Mouse (Mus musculus): ENCODE data around the gene Etv2. TPM values are rescaled to one million over a fixed set of nuclear protein-coding genes. Genes with fewer than 3 reads are reported as not detected.
A peak's percentile ranks its signal among the peaks of the same experiment; 100 is the strongest.

Gene Etv2
- polyA plus RNA-seq, 1 experiment from 2014 or later, result not detected

- Histone ChIP-seq H3K9me3 (no peaks in the 10 kb centered on the region), H3K4me3 (no peak overlapping the region), H3K4me1 (peaks cover 8% of the 10 kb centered on the region), H3K27ac (no peak overlapping the region), H3K9ac (no peak overlapping the region), H3K27me3 (no peaks in the 10 kb centered on the region), H3K36me3 (no peaks in the 10 kb centered on the region), H3K4me2 (no peak overlapping the region)
- WGBS, result 41% methylated on average over 7 of the region's 7 CpGs
- ATAC-seq (ENCODE audit: borderline replicate concordance, extremely low read depth, low FRiP score, low TSS enrichment), result no peak
Observed at GRCm38 (mm10) chr7:30610043-30610442, 25.6 kb downstream of the Etv2 start.

- no peak overlapping the region for H3K4me3 ChIP-seq
- no peak overlapping the region for H3K9ac ChIP-seq
- no peaks in the 10 kb centered on the region for H3K36me3 ChIP-seq
- H3K4me2 ChIP-seq, result no peak overlapping the region
- 46% methylated on average over 16 of the region's 16 CpGs for WGBS
- peaks cover 9% of the 10 kb centered on the region for H3K4me1 ChIP-seq
- H3K27ac ChIP-seq, result no peak overlapping the region
- no peak for ATAC-seq (ENCODE audit: borderline replicate concordance, extremely low read depth, low FRiP score, low TSS enrichment)
- no peaks in the 10 kb centered on the region for H3K9me3 ChIP-seq
- no peaks in the 10 kb centered on the region for H3K27me3 ChIP-seq
Observed at GRCm38 (mm10) chr7:30608476-30608875, 27.2 kb downstream of the Etv2 start.

GRCm38 (mm10) chr7:30607706-30608309 lies 27.8 kb downstream of the Etv2 start:
- 19% methylated on average over 8 of the region's 8 CpGs for WGBS
- no peaks in the 10 kb centered on the region for H3K9me3 ChIP-seq
- peaks cover 15% of the 10 kb centered on the region for H3K4me1 ChIP-seq
- H3K36me3 ChIP-seq, result no peaks in the 10 kb centered on the region
- no peaks in the 10 kb centered on the region for H3K27me3 ChIP-seq
- H3K4me2 ChIP-seq, result no peak overlapping the region
- no peak overlapping the region for H3K27ac ChIP-seq
- no peak overlapping the region for H3K4me3 ChIP-seq
- ATAC-seq (ENCODE audit: borderline replicate concordance, extremely low read depth, low FRiP score, low TSS enrichment), result peak; percentile 55; the same call in 1 of the 2 replicates
- H3K9ac ChIP-seq, result no peak overlapping the region

DNA sequence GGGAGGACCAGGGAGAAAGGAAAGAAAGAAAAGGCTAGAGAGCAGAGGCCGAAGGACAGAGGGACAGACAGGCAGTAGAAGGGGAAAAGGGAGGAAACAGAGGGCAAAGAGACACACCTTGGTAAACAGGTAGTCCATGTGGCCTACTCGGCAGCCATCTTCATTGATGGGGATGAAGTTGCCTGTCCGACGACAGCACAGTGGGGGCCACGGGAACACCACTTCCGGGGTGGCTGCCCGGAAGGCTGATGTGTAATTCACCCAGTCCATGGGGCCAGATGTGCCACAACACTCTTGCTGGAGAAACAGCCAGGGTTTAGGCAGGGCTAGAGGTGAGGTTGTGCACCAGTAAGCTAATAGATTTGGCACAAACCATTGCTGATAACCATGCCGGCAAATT lies 30.7 kb downstream of the Etv2 start:
- Histone ChIP-seq H3K4me1 (peaks cover 15% of the 10 kb centered on the region), H3K9ac (no peak overlapping the region), H3K27ac (no peak overlapping the region), H3K9me3 (no peaks in the 10 kb centered on the region), H3K36me3 (no peaks in the 10 kb centered on the region), H3K27me3 (no peaks in the 10 kb centered on the region), H3K4me3 (no peak overlapping the region), H3K4me2 (no peak overlapping the region)
- ATAC-seq (ENCODE audit: borderline replicate concordance, extremely low read depth, low FRiP score, low TSS enrichment), result no peak
- 82% methylated on average over 8 of the region's 8 CpGs for WGBS

- Histone ChIP-seq H3K36me3 (no peaks in the 10 kb centered on the region), H3K4me2 (no peak overlapping the region), H3K27me3 (no peaks in the 10 kb centered on the region), H3K4me1 (peaks cover 15% of the 10 kb centered on the region), H3K4me3 (no peak overlapping the region), H3K9ac (no peak overlapping the region), H3K27ac (peak overlapping the region; percentile 95; the same call in 1 of the 2 replicates), H3K9me3 (no peaks in the 10 kb centered on the region)
- no peak for ATAC-seq (ENCODE audit: borderline replicate concordance, extremely low read depth, low FRiP score, low TSS enrichment)
- WGBS, result 46% methylated on average over 8 of the region's 8 CpGs
Observed at GRCm38 (mm10) chr7:30604424-30604823, 31.2 kb downstream of the Etv2 start.

DNA sequence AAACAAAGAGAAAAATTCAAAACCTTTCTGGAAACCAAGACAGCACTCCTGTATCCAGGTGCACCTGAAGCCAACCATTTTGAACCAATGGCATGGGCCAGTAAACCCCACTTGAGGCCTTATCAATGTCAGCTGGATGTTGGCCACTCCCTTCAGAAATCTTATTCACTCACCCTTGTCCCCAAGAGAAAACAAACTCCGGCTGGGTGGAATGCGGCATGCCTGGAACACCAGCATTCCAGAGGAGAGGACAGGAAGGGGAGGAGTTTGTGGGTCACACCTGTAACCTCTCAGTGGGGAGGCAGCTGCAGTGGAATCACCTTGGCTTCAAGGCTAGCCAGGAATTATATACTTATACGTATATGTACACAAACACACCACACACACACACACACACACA lies 33.1 kb downstream of the Etv2 start:
- WGBS, result 15% methylated on average over 3 of the region's 3 CpGs
- ATAC-seq (ENCODE audit: borderline replicate concordance, extremely low read depth, low FRiP score, low TSS enrichment), result peak; percentile 49
- Histone ChIP-seq H3K4me2 (no peak overlapping the region), H3K4me3 (no peak overlapping the region), H3K9ac (no peak overlapping the region), H3K27me3 (no peaks in the 10 kb centered on the region), H3K27ac (peak overlapping the region; percentile 95), H3K9me3 (no peaks in the 10 kb centered on the region), H3K36me3 (no peaks in the 10 kb centered on the region), H3K4me1 (peaks cover 13% of the 10 kb centered on the region; the same call in 1 of the 2 replicates)

DNA sequence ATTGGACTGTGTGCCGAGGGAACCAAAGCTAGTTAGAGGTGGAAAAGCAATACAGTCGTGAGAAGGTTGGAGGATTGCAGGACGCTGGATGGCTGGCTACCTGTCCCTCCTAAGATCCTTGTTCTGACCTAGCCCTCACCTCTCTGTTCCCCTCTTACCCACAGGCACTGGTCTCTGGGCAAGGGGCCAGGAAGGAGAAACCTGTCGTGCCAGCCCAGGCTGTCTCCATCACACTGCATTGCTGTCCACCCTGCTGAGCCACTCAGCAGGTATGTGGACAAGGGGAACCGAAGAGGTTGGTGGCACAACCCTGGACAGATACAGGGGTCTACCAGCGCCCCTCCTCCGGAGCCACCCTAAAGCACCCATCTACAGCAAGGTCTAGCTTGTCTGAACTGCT lies 35.0 kb downstream of the Etv2 start:
- Histone ChIP-seq H3K27me3 (no peaks in the 10 kb centered on the region), H3K4me3 (no peak overlapping the region), H3K9ac (no peak overlapping the region), H3K36me3 (no peaks in the 10 kb centered on the region), H3K9me3 (no peaks in the 10 kb centered on the region), H3K4me1 (peaks cover 13% of the 10 kb centered on the region; the same call in 1 of the 2 replicates), H3K27ac (peak overlapping the region; percentile 95), H3K4me2 (peak overlapping the region; percentile 23)
- 48% methylated on average over 7 of the region's 7 CpGs for WGBS
- ATAC-seq (ENCODE audit: borderline replicate concordance, extremely low read depth, low FRiP score, low TSS enrichment), result peak; percentile 62

- WGBS, result 1% methylated on average over 16 of the region's 16 CpGs
- H3K4me3 ChIP-seq, result no peak overlapping the region
- peaks cover 13% of the 10 kb centered on the region; the same call in 1 of the 2 replicates for H3K4me1 ChIP-seq
- H3K27me3 ChIP-seq, result no peaks in the 10 kb centered on the region
- H3K4me2 ChIP-seq, result peak overlapping the region; percentile 23
- H3K9me3 ChIP-seq, result no peaks in the 10 kb centered on the region
- H3K27ac ChIP-seq, result peak overlapping the region; percentile 95
- peak; percentile 91 for ATAC-seq (ENCODE audit: borderline replicate concordance, extremely low read depth, low FRiP score, low TSS enrichment)
- no peak overlapping the region for H3K9ac ChIP-seq
- no peaks in the 10 kb centered on the region for H3K36me3 ChIP-seq
Observed at GRCm38 (mm10) chr7:30599933-30600353, 35.7 kb downstream of the Etv2 start.

DNA sequence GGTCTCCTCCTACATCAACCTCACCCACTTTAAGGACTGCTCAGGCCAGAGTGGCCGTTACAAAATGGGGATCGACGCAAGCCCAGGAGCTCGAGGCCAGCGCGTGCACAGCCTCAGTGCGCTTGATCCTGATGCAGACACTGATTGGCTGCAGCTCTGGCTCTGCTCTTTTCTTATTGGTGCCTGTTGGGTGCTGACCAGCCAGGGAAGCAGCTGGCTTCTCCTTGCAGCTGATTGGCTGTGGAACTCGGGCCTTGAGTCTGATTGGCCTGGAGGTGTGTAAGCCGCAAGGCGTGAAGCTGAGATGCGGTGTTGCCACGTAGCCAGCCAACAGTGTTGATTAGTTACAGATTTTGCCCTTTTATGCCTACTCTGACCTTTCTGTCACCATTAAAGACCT lies 36.9 kb downstream of the Etv2 start, which contains the start of gene Zbtb32:
Gene Zbtb32 (minus strand): TSS at position 124 of the 400 bp plus-strand sequence.
- H3K36me3 ChIP-seq, result no peaks in the 10 kb centered on the region
- H3K4me3 ChIP-seq, result peak within 1 kb of the TSS; percentile 4; the same call in 1 of the 2 replicates
- H3K4me2 ChIP-seq, result peak within 1 kb of the TSS; percentile 23; the same call in 1 of the 2 replicates
- H3K9ac ChIP-seq, result no peak within 1 kb of the TSS
- no peak for ATAC-seq (ENCODE audit: borderline replicate concordance, extremely low read depth, low FRiP score, low TSS enrichment)
- 88% methylated on average over 12 of the region's 12 CpGs for WGBS
- peaks cover 13% of the 10 kb centered on the region; the same call in 1 of the 2 replicates for H3K4me1 ChIP-seq
- H3K9me3 ChIP-seq, result no peaks in the 10 kb centered on the region
- peak within 1 kb of the TSS; percentile 95 for H3K27ac ChIP-seq
- no peaks in the 10 kb centered on the region for H3K27me3 ChIP-seq

DNA sequence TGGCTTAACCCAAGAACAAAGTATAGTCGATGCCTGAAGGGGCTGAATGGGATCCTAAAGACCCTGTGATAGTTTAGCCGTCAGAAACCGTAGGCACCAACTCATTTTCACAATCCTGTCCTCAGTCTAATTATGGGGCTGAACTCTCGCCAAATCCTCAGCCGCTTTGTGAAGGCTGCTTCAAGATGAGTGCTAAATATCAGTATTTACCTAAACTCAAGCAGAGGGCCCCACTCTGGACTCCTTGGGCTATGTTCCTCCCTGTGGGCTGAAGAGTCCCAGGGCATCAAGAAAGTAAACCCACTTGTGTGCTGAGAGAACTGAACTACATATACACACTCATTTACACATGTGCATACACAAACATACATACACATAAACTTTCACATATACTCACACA lies 38.8 kb downstream of the Etv2 start:
- Histone ChIP-seq H3K27ac (peak overlapping the region; percentile 43), H3K4me2 (no peak overlapping the region), H3K9me3 (no peaks in the 10 kb centered on the region), H3K4me3 (no peak overlapping the region), H3K4me1 (peaks cover 6% of the 10 kb centered on the region; the same call in 1 of the 2 replicates), H3K27me3 (no peaks in the 10 kb centered on the region), H3K9ac (no peak overlapping the region), H3K36me3 (no peaks in the 10 kb centered on the region)
- WGBS, result 41% methylated on average over 5 of the region's 5 CpGs
- ATAC-seq (ENCODE audit: borderline replicate concordance, extremely low read depth, low FRiP score, low TSS enrichment), result no peak

DNA sequence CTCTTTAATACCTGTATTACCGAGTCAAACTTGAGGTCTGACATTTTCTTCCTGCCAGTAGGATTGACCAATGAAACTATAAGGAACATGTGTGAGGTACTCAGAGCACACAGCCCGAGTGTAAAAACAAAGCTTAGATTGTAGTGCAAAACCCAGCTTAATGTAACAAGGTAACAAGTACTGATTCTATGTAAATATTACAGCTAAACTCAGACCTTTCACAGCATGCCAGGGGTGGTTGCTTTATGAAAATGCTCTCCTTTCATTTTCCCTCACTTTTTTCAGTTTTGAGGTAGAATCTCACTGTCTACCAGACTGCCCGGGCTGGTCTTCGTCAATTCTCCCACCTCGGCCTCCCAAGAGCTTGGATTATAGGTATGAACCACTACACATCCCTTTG lies 39.6 kb downstream of the Etv2 start:
- H3K4me2 ChIP-seq, result no peak overlapping the region
- H3K4me3 ChIP-seq, result no peak overlapping the region
- H3K4me1 ChIP-seq, result peaks cover 6% of the 10 kb centered on the region; the same call in 1 of the 2 replicates
- no peak overlapping the region for H3K9ac ChIP-seq
- no peak for ATAC-seq (ENCODE audit: borderline replicate concordance, extremely low read depth, low FRiP score, low TSS enrichment)
- H3K27me3 ChIP-seq, result no peaks in the 10 kb centered on the region
- peak overlapping the region; percentile 43 for H3K27ac ChIP-seq
- WGBS, result 59% methylated on average over 5 of the region's 5 CpGs
- no peaks in the 10 kb centered on the region for H3K9me3 ChIP-seq
- H3K36me3 ChIP-seq, result no peaks in the 10 kb centered on the region

- H3K4me3 ChIP-seq, result no peak overlapping the region
- ATAC-seq (ENCODE audit: borderline replicate concordance, extremely low read depth, low FRiP score, low TSS enrichment), result no peak
- H3K27me3 ChIP-seq, result no peaks in the 10 kb centered on the region
- WGBS, result 60% methylated on average over 4 of the region's 4 CpGs
- H3K4me1 ChIP-seq, result peaks cover 12% of the 10 kb centered on the region
- no peak overlapping the region for H3K9ac ChIP-seq
- H3K27ac ChIP-seq, result no peak overlapping the region
- H3K36me3 ChIP-seq, result no peaks in the 10 kb centered on the region
- H3K9me3 ChIP-seq, result no peaks in the 10 kb centered on the region
- H3K4me2 ChIP-seq, result no peak overlapping the region
Observed at GRCm38 (mm10) chr7:30594510-30595024, 41.1 kb downstream of the Etv2 start.
